Mouse (Mus musculus): Measurements from ENCODE around the gene 2810408A11Rik.
A peak's percentile ranks its signal among the peaks of the same experiment; 100 is the strongest.

The 2810408A11Rik gene

GRCm38 (mm10) chr11:69912716-69913530 is 12.1 kb upstream of the 2810408A11Rik start:
- no peak for DNase-seq (ENCODE audit: inconsistent ontology term)

GRCm38 (mm10) chr11:69911701-69912100 is 10.9 kb upstream of the 2810408A11Rik start:
- no peak for DNase-seq (ENCODE audit: inconsistent ontology term)

DNA sequence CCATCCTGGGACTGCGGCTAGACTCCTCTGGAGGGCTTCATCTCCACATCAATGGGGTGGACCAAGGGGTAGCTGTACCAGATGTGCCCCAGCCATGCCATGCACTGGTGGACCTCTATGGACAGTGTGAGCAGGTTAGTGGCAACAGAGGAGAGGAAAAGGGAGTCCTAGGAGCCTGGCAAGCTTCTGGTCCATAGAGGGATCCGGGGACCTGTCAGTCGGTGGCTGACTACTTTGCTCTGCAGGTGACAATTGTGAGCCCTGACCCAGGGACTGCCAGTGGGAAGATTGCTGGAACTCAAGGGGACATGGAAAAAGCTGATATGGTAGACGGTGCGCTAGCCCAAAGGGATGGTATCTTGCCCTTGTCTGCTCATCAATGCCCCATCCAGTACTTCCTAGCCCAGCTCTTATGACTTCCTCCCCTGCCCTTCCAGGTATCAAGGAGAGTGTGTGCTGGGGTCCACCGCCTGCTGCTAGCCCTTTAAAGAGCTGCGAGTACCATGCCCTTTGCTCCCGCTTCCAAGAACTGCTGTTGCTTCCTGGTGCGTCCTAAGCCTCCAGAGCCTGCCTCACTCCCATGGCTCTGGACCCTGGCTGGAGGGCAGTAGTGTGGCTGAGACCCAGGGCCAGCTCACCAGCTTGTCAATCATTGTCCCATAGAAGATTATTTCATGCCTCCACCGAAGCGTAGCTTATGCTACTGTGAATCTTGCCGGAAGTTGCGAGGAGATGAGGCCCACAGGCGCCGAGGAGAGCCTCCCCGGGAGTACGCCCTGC is 10.2 kb upstream of the 2810408A11Rik start:
- DNase-seq (ENCODE audit: inconsistent ontology term), result no peak

- no peak for DNase-seq (ENCODE audit: inconsistent ontology term)
These were observed 9.4 kb upstream of the 2810408A11Rik start for GRCm38 (mm10) chr11:69910177-69910576.

DNA sequence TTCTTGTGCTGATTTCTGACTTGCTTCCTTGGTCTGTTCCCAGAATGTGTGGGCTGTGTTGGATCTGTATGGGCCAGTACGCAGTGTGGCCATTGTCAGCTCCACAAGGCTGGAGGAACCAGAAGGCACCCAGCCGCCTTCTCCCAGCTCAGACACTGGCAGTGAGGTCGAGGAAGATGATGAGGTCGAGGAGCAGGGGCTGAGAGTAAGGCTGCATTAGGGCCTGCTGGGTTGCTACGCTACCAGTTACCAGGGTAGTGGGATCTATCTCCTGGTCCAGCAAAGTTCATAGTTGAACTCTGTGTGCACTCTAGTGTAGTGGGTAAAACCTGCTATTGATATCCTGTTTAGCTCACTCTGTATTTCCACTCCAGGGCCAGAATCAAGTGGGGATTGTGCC is 8.4 kb upstream of the 2810408A11Rik start:
- DNase-seq (ENCODE audit: inconsistent ontology term), result no peak

GRCm38 (mm10) chr11:69908645-69909044 is 7.9 kb upstream of the 2810408A11Rik start:
- no peak for DNase-seq (ENCODE audit: inconsistent ontology term)

DNA sequence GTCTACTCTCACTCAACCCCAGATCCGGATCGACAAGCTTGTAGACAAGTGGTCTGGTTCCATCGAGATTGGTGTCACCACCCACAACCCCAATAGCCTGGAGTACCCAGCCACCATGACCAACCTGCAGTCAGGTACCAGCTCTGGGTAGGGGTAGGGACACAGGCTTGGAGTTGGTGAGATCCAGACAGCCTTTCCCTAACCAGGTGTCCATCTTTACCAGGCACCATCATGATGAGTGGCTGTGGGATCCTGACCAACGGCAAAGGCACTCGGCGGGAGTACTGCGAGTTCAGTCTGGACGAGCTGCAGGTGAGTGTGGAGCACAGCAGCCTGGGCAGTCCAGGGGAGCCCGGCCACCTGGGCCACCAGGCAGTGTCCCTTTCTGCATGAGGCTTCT is 3.5 kb upstream of the 2810408A11Rik start:
- no peak for DNase-seq (ENCODE audit: inconsistent ontology term)

GRCm38 (mm10) chr11:69902972-69903371 is 2.2 kb upstream of the 2810408A11Rik start:
- no peak for DNase-seq (ENCODE audit: inconsistent ontology term)

DNA sequence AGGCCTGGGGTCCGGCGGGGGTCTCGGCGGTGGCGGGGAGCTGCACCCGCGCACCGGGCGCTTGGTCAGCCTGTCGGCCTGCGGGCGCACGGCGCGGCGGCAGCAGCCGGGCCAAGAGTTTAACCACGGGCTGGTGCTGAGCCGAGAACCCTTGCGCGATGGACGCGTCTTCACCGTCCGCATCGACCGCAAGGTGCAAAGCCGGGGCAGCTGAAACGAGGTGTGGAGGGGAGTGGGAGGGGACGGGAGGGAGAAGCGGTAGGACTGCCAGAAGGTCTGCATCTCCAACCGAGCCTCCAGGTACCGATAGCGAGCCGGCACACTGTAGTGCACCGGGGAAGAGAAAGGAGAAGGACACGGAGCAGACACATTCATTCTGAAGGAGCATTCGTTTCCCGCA is 1.2 kb upstream of the 2810408A11Rik start:
- peak; percentile 37 for DNase-seq (ENCODE audit: inconsistent ontology term)

DNA sequence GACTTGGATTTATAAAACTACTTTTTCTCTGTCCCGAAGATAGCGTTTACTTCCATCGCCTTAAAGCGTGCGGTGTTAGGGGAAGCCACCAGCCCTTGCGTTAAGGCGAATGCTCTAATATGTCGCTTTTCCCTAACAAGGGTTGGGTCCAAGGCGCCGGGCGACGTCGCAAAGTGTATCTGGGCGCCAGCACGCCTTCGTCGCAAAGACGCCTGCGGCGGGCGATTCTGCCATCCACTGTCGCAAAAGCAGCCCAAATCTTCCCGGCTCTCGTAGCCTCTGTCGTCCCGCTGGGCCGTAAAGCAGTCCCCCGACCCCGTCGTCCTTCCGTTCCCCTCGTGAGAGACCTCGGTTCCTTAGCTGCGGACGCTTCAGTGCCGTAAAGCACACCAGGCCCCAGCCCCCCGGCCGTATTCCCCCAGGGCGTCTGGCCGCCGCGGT is 639 bp upstream of the 2810408A11Rik start:
- peak; percentile 97 for DNase-seq (ENCODE audit: inconsistent ontology term)

- no peak for DNase-seq (ENCODE audit: inconsistent ontology term)
These were observed 917 bp downstream of the 2810408A11Rik start for GRCm38 (mm10) chr11:69899870-69900269.

- no peak for DNase-seq (ENCODE audit: inconsistent ontology term)
These were observed 5.5 kb downstream of the 2810408A11Rik start, which contains the start of gene Acap1 for GRCm38 (mm10) chr11:69895291-69895690. TSS of gene Acap1 (minus strand) at chr11:69895539.

- no peak for DNase-seq (ENCODE audit: inconsistent ontology term)
These were observed 6.1 kb downstream of the 2810408A11Rik start for GRCm38 (mm10) chr11:69894671-69895070.

DNA sequence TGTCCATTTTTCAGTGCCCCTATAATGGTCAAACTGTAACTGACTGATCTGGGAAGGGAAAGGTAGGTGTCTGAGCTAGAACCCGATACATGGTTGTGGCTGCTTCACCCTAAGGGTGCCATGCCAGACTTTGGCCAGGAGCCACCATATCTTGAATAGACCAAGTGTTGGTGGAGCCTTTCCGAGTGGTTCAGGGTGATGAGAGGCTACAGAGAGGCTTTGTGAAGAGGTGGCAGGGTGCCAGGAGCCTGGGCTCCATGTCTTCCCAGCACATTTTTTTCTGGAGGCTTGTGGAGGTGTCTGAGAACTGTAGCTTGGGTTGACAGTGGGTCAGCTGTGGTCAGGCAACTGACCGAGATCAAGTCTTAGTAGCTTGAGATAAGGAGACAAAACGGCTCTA is 9.3 kb downstream of the 2810408A11Rik start:
- peak; percentile 82 for DNase-seq (ENCODE audit: inconsistent ontology term)

GRCm38 (mm10) chr11:69886907-69887635 is 13.7 kb downstream of the 2810408A11Rik start:
- DNase-seq (ENCODE audit: inconsistent ontology term), result no peak

DNA sequence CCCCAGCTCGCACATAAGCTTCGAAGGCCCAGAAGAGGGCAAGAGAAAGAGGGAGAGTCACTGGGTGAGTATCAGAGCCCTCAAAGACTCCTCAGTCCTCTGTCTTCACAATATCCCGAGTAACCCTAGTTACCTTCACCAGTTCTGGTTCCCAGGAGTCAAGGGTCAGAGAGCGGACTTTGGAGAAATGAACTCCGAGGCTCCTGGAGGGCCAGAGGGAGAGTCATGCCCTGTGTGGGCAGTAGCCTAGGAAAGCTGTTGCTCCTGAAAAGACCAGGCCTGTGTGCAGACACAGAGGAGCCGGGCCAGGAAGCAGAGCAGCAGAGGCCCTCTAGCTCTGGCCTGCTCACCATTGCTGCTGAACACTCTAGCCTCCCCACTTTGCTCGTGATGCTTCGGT is 16.1 kb downstream of the 2810408A11Rik start:
- DNase-seq (ENCODE audit: inconsistent ontology term), result no peak

GRCm38 (mm10) chr11:69884240-69884639 is 16.5 kb downstream of the 2810408A11Rik start:
- no peak for DNase-seq (ENCODE audit: inconsistent ontology term)

- DNase-seq (ENCODE audit: inconsistent ontology term), result no peak
These were observed 17.1 kb downstream of the 2810408A11Rik start for GRCm38 (mm10) chr11:69883527-69884151.

- no peak for DNase-seq (ENCODE audit: inconsistent ontology term)
These were observed 17.7 kb downstream of the 2810408A11Rik start for GRCm38 (mm10) chr11:69883066-69883465.

DNA sequence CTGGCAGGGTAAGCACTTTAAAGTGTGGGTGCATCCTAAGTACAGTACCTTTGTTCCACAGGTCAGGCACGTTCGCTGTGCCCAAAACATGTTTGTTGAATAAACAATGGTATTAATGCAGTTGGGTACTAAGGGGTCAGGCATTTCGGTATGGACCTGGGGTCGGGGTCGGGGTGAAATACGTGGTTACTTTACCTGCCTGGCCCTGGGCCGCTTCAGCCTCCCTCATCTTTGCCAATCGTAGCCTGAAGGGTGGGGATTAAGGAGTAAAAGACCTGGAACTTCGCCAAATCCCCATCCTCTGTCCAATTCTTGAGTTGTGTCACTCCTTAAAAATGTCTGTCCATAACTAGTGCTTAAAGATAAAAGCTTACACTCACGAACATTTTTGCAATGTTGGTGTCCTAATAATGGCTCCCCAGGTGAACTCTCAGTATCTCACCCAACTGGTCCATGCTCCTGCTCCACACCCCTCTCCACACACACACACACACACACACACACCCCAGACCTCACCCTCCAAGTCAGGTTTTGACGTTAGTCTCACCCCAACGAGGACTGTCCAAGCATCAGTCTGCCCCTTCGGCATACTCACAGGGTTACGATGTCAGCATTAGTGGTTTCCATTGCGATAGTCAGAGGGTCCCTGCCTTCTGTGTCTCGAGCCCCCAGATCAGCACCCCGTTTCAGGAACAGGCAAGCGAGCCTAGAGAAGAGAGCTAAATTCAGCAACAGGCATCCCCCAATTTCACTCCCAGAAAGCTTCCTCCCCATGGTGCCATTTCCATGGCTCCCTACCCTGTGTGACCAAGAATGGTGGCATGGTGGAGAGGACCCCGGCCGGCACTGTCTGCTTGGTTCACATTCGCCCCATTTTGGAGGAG is 18.8 kb downstream of the 2810408A11Rik start:
- DNase-seq (ENCODE audit: inconsistent ontology term), result no peak
